Mouse (Mus musculus) Patski (cell line): Measurements from ENCODE around the gene Hipk2. TPM values are rescaled to one million over a fixed set of nuclear protein-coding genes. Genes with fewer than 3 reads are reported as not detected.

ENCODE experiments used
- ATAC-seq: fragments of 100-300 bp; one replicate; pipeline ENCODE4 v1.8.0; 2021
- CTCF ChIA-PET: fragments of 350-600 bp; sonication (Branson Sonifier 250); formaldehyde crosslinking; loops from one replicate; lab custom pipeline; 2022; ENCODE audit warnings: inconsistent platforms; lab: Charles Lee
- POLR2A ChIA-PET: fragments of 350-600 bp; sonication (Branson Sonifier 250); formaldehyde crosslinking; loops from one replicate; lab custom pipeline; 2022; ENCODE audit warnings: antibody characterized with exemption, inconsistent platforms; lab: Charles Lee
- DNase-seq: peaks from one replicate; pipeline ENCODE4 v3.0.0-alpha.2; 2011; ENCODE audit warnings: low read depth, low spot score
- H3K27me3 ChIP-seq: fragments of 371-371 bp; one replicate; pipeline ENCODE4 v1.5.1; 2021
- CTCF ChIP-seq: fragments of 100-300 bp; IDR thresholded peaks from one replicate; pipeline ENCODE4 v1.5.1; 2021
- in situ Hi-C: fragments of 300-500 bp; cut with MboI; formaldehyde crosslinking; loops from 3 replicates; pipeline ENCODE4 v1.11.1; 2018; ENCODE audit warnings: low pct_unique_long_range_greater_than_20kb, mixed read lengths
- polyA plus RNA-seq: library from polyadenylated mRNA; unstranded; gene quantifications from one replicate; pipeline ENCODE4 v1.2.3, GENCODE M21; 2021

The Hipk2 gene
- polyA plus RNA-seq, 1 experiment from 2014 or later = 28.2 TPM

DNA sequence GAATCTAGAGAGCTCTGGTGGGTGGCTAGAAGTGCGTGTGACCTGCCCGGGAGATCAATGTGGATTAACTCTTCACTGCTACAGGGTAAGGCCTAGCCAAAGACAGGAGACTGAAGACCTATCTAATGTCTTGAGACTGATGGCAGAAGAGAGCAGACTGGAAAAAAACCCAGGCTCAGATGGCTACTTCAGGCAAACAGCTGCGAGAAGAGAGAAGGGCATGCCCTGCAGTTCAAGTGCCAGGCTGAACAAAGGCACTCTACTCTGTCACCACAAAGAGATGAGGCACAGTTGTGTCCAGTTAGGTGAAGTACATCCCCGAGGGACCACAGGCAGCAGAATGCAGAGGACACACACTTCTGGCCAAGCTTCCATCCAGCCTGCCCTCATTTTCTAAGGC is 37.9 kb downstream of the Hipk2 start:
- DNase-seq (no peak), ATAC-seq (no peak)
- no peaks in the 10 kb centered on the region for H3K27me3 ChIP-seq
- no peak for TF ChIP-seq CTCF
- POLR2A ChIA-PET = interaction anchor here (0.6 kb wide), 1 partner anchor 8 kb away, joined by 3 read pairs; no protein-coding TSS in a partner anchor
- CTCF ChIA-PET = interaction anchor here (1.1 to 1.6 kb wide), 2 partner anchors 9 to 18 kb away, joined by 3 read pairs; no protein-coding TSS in a partner anchor
- in situ Hi-C loops = no loop called here

DNA sequence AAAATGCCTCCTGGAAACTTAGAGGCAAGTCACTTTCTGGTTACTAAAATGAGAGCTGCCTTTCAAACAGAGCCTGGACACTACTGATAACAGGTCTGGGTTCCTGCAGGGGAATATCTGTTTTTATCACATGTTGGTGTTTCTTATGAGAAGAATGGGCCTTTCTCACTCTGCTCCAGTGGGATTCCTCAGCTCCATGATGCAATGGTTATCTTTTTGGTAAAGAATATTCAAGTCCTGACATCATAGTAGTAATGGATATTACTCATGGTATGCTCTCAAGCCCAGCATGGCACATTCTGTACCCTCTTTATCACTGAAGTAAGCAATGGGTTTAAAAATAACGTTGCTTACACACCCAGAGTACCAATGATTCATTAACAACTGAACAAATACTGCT is 40.7 kb downstream of the Hipk2 start:
- ATAC-seq (no peak), DNase-seq (no peak)
- POLR2A ChIA-PET = no interaction called here
- no peaks in the 10 kb centered on the region for H3K27me3 ChIP-seq
- in situ Hi-C loops = no loop called here
- CTCF ChIA-PET = no interaction called here
- TF ChIP-seq CTCF = no peak

- in situ Hi-C loops = no loop called here
- no peak for DNase-seq
- ChIA-PET POLR2A (no interaction called here), CTCF (no interaction called here)
- ATAC-seq = no peak
- H3K27me3 ChIP-seq = no peaks in the 10 kb centered on the region
- TF ChIP-seq CTCF = no peak
Measured at GRCm38 (mm10) chr6:38834727-38835126, 41.2 kb downstream of the Hipk2 start.

DNA sequence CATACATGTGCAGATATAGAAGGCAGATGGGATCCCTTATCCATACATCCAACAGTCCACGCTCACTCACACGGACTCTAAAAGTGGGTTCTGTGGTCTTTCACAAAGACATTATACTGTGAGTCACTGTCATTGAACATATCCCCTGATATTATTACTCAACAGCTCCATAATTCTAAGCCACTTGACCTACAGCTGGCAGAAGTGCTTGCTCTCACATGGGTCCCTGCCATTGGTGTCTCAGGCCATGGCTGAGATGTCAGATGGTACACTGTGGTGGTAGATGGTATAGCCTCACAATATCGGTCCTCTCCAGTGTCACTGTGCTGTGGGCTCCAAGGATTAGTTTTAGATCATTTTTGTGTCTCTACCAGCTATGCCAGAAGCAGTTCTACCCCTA is 42.2 kb downstream of the Hipk2 start:
- ChIA-PET CTCF (no interaction called here), POLR2A (no interaction called here)
- ATAC-seq = no peak
- no peaks in the 10 kb centered on the region for H3K27me3 ChIP-seq
- in situ Hi-C loops = no loop called here
- no peak for DNase-seq
- no peak for TF ChIP-seq CTCF

- in situ Hi-C loops = no loop called here
- DNase-seq = no peak
- CTCF ChIA-PET = no interaction called here
- ATAC-seq = peak; percentile 74
- no peaks in the 10 kb centered on the region for H3K27me3 ChIP-seq
- POLR2A ChIA-PET = interaction anchor here (1.0 kb wide), 1 partner anchor 9 kb away, joined by 3 read pairs; no protein-coding TSS in a partner anchor
- no peak for TF ChIP-seq CTCF
Measured at GRCm38 (mm10) chr6:38829452-38829851, 46.5 kb downstream of the Hipk2 start.

- CTCF ChIA-PET = no interaction called here
- ATAC-seq = no peak
- no peak for TF ChIP-seq CTCF
- no peak for DNase-seq
- POLR2A ChIA-PET = interaction anchor here (0.8 kb wide), 1 partner anchor 12 kb away, joined by 3 read pairs; no protein-coding TSS in a partner anchor
- H3K27me3 ChIP-seq = no peaks in the 10 kb centered on the region
- in situ Hi-C loops = no loop called here
Measured at GRCm38 (mm10) chr6:38828211-38828610, 47.8 kb downstream of the Hipk2 start.

DNA sequence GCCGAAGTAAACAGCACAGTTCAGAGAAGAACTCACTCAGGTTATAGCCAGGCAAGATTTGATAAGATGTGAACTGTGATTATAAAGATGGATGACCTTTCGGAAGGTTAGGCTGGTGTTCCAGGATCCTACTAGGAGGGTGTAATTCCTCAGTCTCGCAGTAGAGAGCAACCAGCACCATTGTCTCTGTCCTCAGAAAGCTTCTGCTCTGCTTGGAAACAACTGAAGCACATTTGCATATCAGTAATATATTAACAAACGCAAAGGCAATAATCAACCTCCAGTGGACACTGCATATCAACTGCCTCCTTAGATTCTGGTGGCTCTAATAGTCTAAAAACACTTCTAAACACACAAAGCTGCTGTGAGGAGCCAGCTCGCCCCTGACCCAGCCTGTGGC is 48.5 kb downstream of the Hipk2 start:
- CTCF ChIA-PET = interaction anchor here (0.8 to 1.0 kb wide), 2 partner anchors 14 to 77 kb away, joined by 3 read pairs; no protein-coding TSS in a partner anchor
- DNase-seq = no peak
- ATAC-seq = no peak
- peak; percentile 30 for TF ChIP-seq CTCF
- in situ Hi-C loops = no loop called here
- H3K27me3 ChIP-seq = no peaks in the 10 kb centered on the region
- POLR2A ChIA-PET = no interaction called here

- ATAC-seq (no peak), DNase-seq (no peak)
- in situ Hi-C loops = no loop called here
- CTCF ChIA-PET = interaction anchor here (1.0 kb wide), 1 partner anchor 15 kb away, joined by 3 read pairs; no protein-coding TSS in a partner anchor
- POLR2A ChIA-PET = no interaction called here
- no peaks in the 10 kb centered on the region for H3K27me3 ChIP-seq
- TF ChIP-seq CTCF = no peak
Measured at GRCm38 (mm10) chr6:38826857-38827256, 49.1 kb downstream of the Hipk2 start.

DNA sequence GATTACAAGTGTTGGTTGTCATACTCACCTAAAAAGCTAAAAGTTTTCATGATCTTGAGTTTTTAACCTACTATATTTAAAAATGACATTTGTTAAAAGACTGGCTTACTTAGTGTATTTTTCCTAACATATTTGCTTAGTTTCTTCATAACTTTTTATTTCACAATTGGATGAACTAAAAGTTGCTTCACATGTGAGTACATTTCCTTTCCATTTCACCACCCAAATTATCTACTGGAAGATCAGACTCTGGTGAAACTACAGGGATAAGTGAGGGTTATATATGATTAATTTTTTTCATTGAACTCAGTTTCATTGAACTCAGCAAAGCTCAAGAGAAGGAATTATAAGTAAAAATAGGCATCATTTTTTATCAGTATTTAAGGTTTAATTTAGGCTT is 50.1 kb downstream of the Hipk2 start:
- ChIA-PET CTCF (no interaction called here), POLR2A (no interaction called here)
- TF ChIP-seq CTCF = no peak
- DNase-seq = no peak
- ATAC-seq = no peak
- in situ Hi-C loops = no loop called here
- no peaks in the 10 kb centered on the region for H3K27me3 ChIP-seq

DNA sequence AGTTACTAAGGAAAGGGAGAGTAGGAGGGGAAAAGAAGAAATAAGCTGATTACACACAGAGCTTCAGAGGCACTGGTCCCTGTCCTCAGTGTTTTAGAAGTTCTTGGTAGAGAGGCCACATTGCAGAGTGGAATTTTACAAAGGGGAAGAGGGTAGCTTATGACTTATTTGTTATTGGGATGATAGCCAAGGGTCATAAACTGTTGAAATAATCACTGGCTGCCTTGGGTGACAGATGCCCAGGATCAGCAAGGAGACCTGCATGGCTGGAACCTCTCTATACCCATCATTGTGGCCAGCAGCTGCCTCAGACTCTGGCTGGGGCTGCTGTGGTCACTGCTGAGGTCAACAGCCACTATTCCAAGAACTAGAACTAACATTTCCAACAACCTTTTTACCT is 52.1 kb downstream of the Hipk2 start:
- TF ChIP-seq CTCF = no peak
- ChIA-PET CTCF (interaction anchor here (0.7 to 2.1 kb wide), 3 partner anchors 19 to 87 kb away, joined by 3 to 5 read pairs (median 3); no protein-coding TSS in a partner anchor), POLR2A (interaction anchor here (0.9 kb wide), 1 partner anchor 16 kb away, joined by 3 read pairs; no protein-coding TSS in a partner anchor)
- in situ Hi-C loops = no loop called here
- ATAC-seq = peak; percentile 44
- DNase-seq = no peak
- no peaks in the 10 kb centered on the region for H3K27me3 ChIP-seq

- in situ Hi-C loops = no loop called here
- ATAC-seq (no peak), DNase-seq (no peak)
- H3K27me3 ChIP-seq = no peaks in the 10 kb centered on the region
- POLR2A ChIA-PET = no interaction called here
- TF ChIP-seq CTCF = no peak
- CTCF ChIA-PET = interaction anchor here (2.1 kb wide), 1 partner anchor 87 kb away, joined by 5 read pairs; no protein-coding TSS in a partner anchor
Measured at GRCm38 (mm10) chr6:38823164-38823563, 52.8 kb downstream of the Hipk2 start.
